Mouse (Mus musculus) cerebellum, adult 11 months (tissue): Measurements from ENCODE around the gene Cib2.

Experiments
- DNase-seq: peaks from one replicate; pipeline ENCODE4 v3.0.0; 2022

Gene Cib2

GRCm38 (mm10) chr9:54544212-54544953, 15.6 kb downstream of the Cib2 start:
- DNase-seq = no peak

DNA sequence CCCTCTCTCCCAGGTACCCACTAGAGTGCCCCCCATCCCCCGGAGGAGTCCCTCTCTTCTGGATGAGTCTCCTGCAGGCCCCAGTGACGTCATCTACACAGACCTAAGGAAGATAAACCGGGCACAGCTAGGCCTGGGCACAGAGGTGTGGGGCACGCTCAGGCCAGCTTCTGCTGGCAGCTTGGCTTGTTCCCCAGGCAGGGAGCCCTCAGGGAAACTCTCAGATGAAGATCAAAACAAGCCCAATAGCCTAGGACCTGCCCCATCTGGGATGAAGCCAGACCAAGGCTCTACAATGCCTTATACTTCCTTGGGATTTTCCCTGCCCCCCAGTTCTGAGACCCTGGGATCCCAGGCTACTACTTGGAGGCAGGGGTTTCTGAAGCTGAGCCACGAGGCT, 19.2 kb downstream of the Cib2 start:
- no peak for DNase-seq

DNA sequence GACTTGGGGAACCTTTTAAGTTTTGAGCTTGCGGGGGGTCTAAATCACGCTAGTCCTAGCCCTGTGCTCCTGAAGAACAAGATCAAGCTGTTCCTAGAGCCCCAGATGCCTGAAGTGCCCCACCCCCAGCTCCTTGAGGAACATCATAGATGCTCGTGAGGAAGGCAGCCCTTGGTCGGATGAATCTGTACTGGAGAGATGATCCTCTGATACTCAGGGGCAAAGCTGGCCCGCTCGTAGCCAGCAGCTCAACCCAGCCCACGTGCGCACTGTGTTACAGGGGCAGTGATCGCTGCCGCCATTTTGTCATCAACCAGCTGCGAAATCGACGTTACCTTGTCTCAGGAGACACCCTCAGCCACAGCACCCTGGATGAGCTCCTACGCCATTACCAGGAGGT, 21.3 kb downstream of the Cib2 start, which contains the start of gene Sh2d7:
Sh2d7 (plus strand) TSS at position 301 of the 400 bp plus-strand sequence.
- DNase-seq = no peak

GRCm38 (mm10) chr9:54538244-54538643, 21.8 kb downstream of the Cib2 start:
- no peak for DNase-seq

DNA sequence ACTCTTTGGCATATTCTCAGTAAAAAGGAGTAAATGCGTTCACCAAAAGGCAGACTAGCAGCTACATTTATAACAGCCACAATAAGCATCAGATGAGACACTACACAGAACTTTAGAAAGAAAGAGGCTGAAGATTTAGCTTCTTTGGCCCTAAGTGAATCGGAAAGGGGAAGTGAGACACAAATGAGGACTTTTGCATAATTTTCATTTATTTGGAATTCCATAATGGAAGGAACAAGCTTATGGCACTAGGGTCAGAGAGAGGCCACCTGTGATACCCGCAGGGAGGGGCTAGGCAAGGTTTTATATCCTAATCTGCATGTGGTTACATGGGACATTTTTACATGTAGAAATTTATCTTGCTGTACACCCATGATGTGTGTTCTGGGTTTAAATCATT, 22.5 kb downstream of the Cib2 start:
- no peak for DNase-seq

- no peak for DNase-seq
These were observed 23.0 kb downstream of the Cib2 start for GRCm38 (mm10) chr9:54537030-54537429.

- no peak for DNase-seq
These were observed 23.8 kb downstream of the Cib2 start for GRCm38 (mm10) chr9:54536236-54536635.

DNA sequence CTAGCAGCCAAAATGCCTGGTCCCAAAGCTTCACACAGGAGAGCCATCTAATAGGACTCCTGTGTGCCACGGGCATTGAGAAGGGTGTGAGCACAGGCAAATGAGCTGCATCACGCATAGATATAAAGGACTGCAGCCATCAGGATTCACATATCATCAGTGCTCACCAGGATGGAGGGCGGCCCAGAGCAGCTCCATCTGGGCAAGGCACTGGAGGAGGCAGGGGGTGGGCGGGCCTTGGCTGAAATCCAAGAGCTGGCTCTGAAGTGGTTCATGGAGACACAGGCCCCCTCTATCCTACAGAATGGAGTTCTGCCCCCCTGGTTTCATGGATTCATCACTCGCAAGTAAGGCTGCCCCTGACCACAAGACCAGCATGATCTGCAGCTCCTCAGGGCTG, 26.0 kb downstream of the Cib2 start:
- DNase-seq = peak; percentile 27

- no peak for DNase-seq
These were observed 27.1 kb downstream of the Cib2 start for GRCm38 (mm10) chr9:54532926-54533325.

DNA sequence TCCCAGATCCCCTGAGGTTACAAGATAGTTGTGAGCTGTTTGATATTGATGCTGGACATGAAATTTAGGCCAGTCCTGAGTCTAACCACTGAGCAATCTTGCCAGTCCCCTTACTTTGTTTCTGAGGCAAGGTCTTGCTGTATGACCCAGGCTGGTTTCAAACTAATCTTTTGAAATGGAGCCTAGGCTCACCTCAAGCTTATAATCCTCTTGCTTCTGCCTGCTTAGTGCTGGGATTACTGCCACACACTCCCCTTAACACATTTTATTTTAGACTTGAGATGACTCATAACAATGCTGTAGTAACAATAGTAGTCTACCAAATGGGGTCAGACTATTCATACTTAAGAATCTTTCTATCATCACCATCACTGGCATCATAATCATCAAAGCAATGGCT, 28.6 kb downstream of the Cib2 start:
- DNase-seq = no peak

DNA sequence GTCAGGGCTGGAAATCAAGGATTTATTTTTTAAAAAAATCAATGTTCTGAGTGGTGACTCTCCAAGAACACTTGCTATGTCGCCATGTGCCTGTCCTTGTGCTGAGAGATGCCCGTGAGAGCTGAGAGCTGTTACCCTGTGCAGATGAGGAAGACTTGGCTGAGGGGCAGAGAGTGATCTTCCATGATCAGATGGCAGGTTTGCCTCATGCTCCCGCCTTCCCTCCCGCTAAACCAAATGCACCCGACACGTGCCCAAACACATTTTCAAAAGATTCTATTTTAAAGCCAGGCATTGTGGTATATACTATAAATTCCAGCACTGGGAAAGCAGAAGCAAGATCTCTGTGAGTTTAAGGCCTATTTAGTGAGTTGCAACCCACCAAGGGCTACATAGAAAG, 29.2 kb downstream of the Cib2 start:
- no peak for DNase-seq

DNA sequence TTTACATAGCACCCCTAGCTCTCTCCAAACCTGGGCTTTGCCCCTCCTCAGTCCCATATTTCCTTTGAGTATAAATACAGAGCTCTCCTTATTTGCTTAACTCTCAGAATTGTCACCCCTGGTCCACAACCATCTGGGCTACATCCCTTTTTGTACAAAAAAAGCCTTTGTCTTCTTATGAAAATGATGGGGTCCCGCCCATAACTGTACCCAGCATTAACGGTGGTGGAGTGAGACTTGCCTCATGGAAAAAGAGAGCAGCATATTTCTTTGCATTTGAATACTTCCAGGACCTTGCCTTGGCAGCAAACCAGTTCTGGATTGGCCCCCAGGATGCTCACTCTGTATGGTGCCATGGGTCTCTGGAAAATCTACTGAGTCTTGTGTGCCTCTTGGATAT, 30.1 kb downstream of the Cib2 start:
- DNase-seq = no peak

DNA sequence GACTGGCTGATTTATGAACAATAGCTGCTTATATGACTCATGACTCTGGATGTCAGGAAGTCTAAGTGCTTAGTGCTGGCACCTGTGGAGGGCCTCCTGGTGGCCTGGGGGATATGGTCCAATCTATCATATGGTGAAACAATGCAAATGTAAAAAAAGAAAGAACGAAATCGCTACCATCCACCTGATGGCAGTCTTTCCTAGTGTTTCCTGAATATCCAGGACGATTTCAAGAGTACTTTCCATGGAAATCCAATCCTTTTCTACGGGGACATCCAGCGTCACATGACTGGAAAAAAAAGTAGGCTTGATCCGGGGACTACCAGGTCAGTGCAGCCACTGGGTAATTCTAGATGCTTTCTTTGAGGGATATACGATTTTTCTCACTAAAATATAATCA, 32.3 kb downstream of the Cib2 start:
- DNase-seq = no peak

DNA sequence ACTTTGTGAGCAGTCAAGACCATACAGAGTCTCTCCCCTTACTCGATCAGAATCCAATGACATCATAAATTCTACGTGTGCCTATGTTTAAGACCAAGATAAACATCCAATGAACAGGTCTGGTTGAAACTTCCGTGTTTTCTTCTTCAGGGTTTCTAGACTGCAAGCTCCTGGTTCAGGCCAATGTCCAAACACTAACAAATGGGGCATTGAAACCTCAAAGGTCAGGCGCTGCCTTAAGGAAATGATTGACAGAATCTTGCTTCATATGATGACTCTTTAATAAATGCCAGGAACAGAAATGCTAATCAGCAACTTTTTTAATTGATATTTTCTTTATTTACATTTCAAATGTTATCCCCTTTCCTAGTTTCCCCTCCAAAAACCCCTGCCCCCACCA, 39.7 kb downstream of the Cib2 start:
- DNase-seq = no peak

- DNase-seq = no peak
These were observed 41.1 kb downstream of the Cib2 start for GRCm38 (mm10) chr9:54518921-54519320.

GRCm38 (mm10) chr9:54515991-54516390, 44.0 kb downstream of the Cib2 start:
- DNase-seq = no peak

GRCm38 (mm10) chr9:54502873-54503272, 57.1 kb downstream of the Cib2 start:
- peak; percentile 24 for DNase-seq

GRCm38 (mm10) chr9:54502111-54502495, 57.9 kb downstream of the Cib2 start:
- no peak for DNase-seq

DNA sequence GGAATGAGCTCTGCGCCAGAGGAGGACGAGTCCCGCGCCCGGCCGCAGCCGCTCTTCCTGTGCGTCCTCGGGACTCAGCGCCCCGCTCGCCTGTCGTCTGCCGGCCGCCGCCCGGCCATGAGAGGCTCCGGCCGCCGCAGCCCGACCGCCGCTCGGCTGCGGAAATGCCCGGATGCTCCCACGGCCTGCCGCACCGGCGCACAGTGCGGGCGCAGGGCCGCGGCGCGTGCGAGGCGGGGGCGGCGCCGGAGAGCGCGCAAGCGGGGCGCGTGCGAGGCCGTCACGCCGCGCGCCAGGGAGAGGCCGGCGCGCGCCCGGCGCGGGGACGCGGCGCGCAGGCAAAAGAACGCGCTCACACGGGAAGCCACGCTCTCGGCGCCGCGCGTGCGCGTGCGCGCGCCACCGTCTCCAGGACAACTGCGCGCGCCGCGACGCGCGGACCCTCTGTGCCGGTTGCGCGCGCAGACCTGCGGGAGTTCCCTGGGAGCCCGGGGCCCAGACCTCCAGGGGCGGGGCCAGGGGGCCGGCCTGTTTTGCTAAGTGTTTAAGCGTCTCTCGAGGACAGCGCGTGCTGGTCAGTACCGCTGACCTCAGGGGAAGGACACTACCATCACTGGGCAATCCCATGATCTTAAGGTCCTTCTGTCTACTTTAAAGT, 58.4 kb downstream of the Cib2 start, which contains the start of gene Dmxl2:
Dmxl2 (minus strand) TSS at position 174 of the 658 bp plus-strand sequence.
- peak; percentile 90 for DNase-seq

DNA sequence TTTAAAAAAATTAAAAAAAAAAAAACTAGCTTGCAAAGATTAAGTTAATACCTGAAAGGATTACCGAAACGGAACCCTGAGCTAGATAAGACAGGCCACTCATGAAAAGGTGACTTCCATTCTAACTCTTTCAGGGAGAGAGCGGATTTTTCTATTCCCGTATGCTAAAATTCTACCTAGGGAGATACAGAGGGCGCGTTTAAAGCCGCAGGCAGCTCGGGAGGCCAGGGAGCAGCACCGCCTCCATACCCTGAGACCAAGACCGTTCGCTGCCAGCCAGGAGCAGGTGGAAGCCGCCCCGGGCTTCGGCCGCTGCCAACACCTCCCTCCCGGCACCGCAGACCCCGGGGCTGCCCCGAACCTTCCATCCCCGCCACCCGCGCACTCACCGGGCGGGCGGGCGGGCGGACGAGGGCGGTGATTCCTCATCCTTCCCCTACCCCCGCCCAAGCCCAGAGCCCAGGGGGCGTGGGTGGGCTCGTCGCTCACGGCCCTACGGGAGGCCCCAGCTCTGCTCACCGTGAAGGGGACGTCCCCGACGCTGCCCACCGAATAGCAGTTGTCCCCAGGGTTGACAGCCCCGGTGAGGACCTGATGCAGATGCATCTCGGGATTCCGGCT, 59.1 kb downstream of the Cib2 start:
- DNase-seq = peak; percentile 68

GRCm38 (mm10) chr9:54499791-54500190, 60.2 kb downstream of the Cib2 start:
- DNase-seq = no peak

- DNase-seq = no peak
These were observed 60.7 kb downstream of the Cib2 start for GRCm38 (mm10) chr9:54499291-54499690.
